Mouse (Mus musculus) gastrocnemius, postnatal 14 days (tissue): ENCODE data around the gene Crygb. TPM values are rescaled to one million over a fixed set of nuclear protein-coding genes. Genes with fewer than 3 reads are reported as not detected.

Experiments used
- DNase-seq: peaks from one replicate; pipeline ENCODE4 v3.0.0; 2021; ENCODE audit warnings: mixed read lengths
- intact Hi-C: fragments of 180-260 bp; cut with DNase I; formaldehyde crosslinking; loops from one replicate; pipeline ENCODE4 v1.15.1; 2025; ENCODE audit warnings: low total_unique reads
- long read RNA-seq, 2 experiments: library from polyadenylated mRNA; stranded (forward); transcript quantifications; one replicate each; pipeline ENCODE4 v2.0.0; 2021
- total RNA-seq, 2 experiments: library from RNA; stranded (reverse); gene quantifications; 2 replicates each; pipeline ENCODE4 v1.2.3; 2021

The Crygb gene
- not detected for total RNA-seq
- long read RNA-seq, experiment 1: 0 reads
- long read RNA-seq, experiment 2: 0 reads

GRCm38 (mm10) chr1:65082188-65082587 lies at the start of gene Crygb:
Gene Crygb (minus strand): TSS chr1:65082288.
- intact Hi-C loops: no loop called here
- no peak for DNase-seq

GRCm38 (mm10) chr1:65131671-65132070 lies 49.6 kb upstream of the Crygb start:
- intact Hi-C loops: no loop called here
- DNase-seq: no peak

- intact Hi-C loops: no loop called here
- no peak for DNase-seq
These were observed 48.1 kb upstream of the Crygb start for GRCm38 (mm10) chr1:65130226-65130625.

GRCm38 (mm10) chr1:65129634-65130180 lies 47.6 kb upstream of the Crygb start:
- DNase-seq: no peak
- intact Hi-C loops: no loop called here

- no peak for DNase-seq
- intact Hi-C loops: no loop called here
These were observed 40.7 kb upstream of the Crygb start, which contains the start of gene D630023F18Rik for GRCm38 (mm10) chr1:65122574-65123372. Gene D630023F18Rik (minus strand): TSS chr1:65123214.

- DNase-seq: no peak
- intact Hi-C loops: loop anchor here (10.0 kb wide), 1 partner anchor 45 kb away; no protein-coding TSS in a partner anchor
These were observed 37.4 kb upstream of the Crygb start, which contains the start of gene Gm28845 for GRCm38 (mm10) chr1:65119438-65119837. Gene Gm28845 (minus strand): TSS chr1:65119558.

GRCm38 (mm10) chr1:65118150-65118913 lies 36.2 kb upstream of the Crygb start:
- no peak for DNase-seq
- intact Hi-C loops: loop anchor here (10.0 kb wide), 1 partner anchor 46 kb away; no protein-coding TSS in a partner anchor

GRCm38 (mm10) chr1:65113536-65114172 lies 31.6 kb upstream of the Crygb start:
- DNase-seq: no peak
- intact Hi-C loops: loop anchor here (10.0 kb wide), 1 partner anchor 51 kb away; no protein-coding TSS in a partner anchor

GRCm38 (mm10) chr1:65112807-65113196 lies 30.7 kb upstream of the Crygb start:
- intact Hi-C loops: loop anchor here (10.0 kb wide), 1 partner anchor 52 kb away; no protein-coding TSS in a partner anchor
- no peak for DNase-seq

GRCm38 (mm10) chr1:65112031-65112806 lies 30.1 kb upstream of the Crygb start:
- peak; percentile 69 for DNase-seq
- intact Hi-C loops: loop anchor here (10.0 kb wide), 1 partner anchor 53 kb away; no protein-coding TSS in a partner anchor

- intact Hi-C loops: loop anchor here (5.0 to 10.0 kb wide), 2 partner anchors 55 to 72 kb away; no protein-coding TSS in a partner anchor
- DNase-seq: no peak
These were observed 27.8 kb upstream of the Crygb start for GRCm38 (mm10) chr1:65109756-65110435.

- intact Hi-C loops: loop anchor here (5.0 kb wide), 1 partner anchor 73 kb away; no protein-coding TSS in a partner anchor
- DNase-seq: no peak
These were observed 27.1 kb upstream of the Crygb start for GRCm38 (mm10) chr1:65109196-65109595.

GRCm38 (mm10) chr1:65107654-65108279 lies 25.7 kb upstream of the Crygb start:
- intact Hi-C loops: loop anchor here (5.0 kb wide), 1 partner anchor 75 kb away; no protein-coding TSS in a partner anchor
- DNase-seq: no peak

GRCm38 (mm10) chr1:65103273-65103672 lies 21.2 kb upstream of the Crygb start, which contains the start of gene Cryga:
Gene Cryga (minus strand): TSS chr1:65103373.
- intact Hi-C loops: no loop called here
- no peak for DNase-seq

- no peak for DNase-seq
- intact Hi-C loops: no loop called here
These were observed 14.9 kb upstream of the Crygb start for GRCm38 (mm10) chr1:65096953-65097352.

GRCm38 (mm10) chr1:65091566-65091965 lies 9.5 kb upstream of the Crygb start:
- intact Hi-C loops: no loop called here

GRCm38 (mm10) chr1:65090370-65090769 lies 8.3 kb upstream of the Crygb start:
- intact Hi-C loops: no loop called here

More at GRCm38 (mm10) chr1:65091566-65091965, 9.5 kb upstream of the Crygb start:
- no peak for DNase-seq

More at GRCm38 (mm10) chr1:65090370-65090769, 8.3 kb upstream of the Crygb start:
- no peak for DNase-seq
